Mouse (Mus musculus) layer of hippocampus, adult 18-20 months (tissue): ENCODE data around the gene Rabggta. TPM values are rescaled to one million over a fixed set of nuclear protein-coding genes. Genes with fewer than 3 reads are reported as not detected.

Experiments used
- DNase-seq, 2 experiments: peaks; one replicate each; pipeline ENCODE4 v3.0.0; 2022; ENCODE audit warnings: low spot score in 2 of 2
- total RNA-seq, 2 experiments: library from RNA; stranded (reverse); gene quantifications; 2 replicates each; pipeline ENCODE4 v1.2.3; 2021

Gene Rabggta
- total RNA-seq, 2 experiments from 2014 or later: 43.7 to 45.7 TPM

DNA sequence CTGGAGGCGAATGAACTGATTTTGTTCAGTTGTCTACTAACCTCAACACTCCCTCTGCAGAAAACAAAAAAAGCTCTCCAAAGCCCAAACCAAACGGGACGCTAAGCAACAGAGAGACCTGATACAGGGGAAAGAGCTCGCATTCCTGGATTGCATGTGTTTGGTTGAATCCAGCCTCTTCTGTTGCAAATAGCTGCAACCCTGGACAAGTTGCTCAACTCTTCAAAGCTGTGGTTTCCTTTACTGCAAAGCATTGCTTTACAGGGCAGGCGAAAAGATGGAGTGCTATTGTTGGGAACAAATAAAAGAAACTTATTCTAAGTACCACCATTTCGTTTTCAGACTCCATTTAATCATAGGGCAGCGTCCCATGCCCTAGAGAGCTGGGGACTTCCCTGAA, 12.8 kb upstream of the Rabggta start:
- no peak for DNase-seq

DNA sequence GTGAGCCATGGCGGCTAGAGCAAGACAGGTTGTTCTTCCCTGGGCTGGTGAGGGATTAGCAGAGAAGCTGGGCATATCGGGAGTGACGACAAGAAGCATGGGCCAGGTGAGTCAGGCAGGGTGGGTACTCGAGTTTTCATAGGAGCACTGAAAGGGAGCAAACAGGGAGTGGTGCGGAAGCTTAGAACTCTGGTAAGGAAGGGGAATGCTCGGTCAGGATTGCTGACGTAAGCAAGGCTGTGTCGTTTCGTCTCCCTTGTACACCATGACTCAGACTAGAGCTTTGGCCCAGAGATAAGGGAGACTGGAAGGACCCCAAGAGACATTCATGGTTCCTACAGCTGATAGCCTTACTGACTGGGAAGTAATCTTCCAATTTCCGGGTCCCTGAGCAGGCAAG, 11.8 kb upstream of the Rabggta start:
- DNase-seq: no peak

DNA sequence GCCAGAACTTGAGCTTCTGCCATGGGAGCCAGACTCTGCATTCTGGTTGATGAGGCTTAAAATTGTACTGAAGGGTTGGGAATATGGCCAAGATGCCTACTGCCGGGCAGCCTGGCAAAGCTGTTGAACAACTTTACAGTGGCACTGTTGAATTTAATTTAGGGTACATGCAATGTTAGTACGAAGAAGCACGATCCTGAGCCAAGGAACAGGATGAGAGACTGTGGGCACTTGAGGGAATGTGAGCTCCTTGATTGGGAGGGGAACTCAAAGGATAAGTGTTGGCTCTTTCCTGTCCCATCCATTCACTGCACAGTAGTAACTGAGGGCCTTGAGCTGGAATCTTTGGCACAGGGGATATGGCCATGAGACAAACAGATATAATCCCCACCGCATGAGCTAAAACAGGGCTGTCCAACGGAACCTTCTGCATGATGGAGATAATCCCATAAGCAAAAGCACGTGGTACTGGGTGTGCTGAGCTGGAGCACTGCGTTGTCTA, 8.5 kb upstream of the Rabggta start:
- DNase-seq: peak; percentile 31 to 69

DNA sequence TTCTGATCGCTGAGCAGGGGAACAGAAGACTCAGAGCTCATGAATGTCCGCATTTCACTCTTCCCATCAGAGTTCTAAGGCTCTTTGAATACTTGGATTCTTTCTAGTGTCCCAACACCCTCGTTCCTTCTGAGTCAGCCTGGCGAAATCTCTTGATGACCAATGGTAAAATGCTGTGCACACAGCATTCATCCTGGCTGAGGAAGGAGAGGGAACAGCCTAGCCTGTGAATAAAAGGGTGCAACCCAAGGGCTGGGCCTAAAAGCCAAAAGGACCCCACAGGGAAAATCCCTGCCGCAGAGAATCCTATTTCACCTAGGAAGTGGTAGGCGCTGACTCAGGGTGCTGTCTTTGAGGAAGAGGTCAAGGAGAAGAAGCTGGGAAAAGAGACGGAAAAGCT, 8.1 kb upstream of the Rabggta start:
- no peak for DNase-seq

DNA sequence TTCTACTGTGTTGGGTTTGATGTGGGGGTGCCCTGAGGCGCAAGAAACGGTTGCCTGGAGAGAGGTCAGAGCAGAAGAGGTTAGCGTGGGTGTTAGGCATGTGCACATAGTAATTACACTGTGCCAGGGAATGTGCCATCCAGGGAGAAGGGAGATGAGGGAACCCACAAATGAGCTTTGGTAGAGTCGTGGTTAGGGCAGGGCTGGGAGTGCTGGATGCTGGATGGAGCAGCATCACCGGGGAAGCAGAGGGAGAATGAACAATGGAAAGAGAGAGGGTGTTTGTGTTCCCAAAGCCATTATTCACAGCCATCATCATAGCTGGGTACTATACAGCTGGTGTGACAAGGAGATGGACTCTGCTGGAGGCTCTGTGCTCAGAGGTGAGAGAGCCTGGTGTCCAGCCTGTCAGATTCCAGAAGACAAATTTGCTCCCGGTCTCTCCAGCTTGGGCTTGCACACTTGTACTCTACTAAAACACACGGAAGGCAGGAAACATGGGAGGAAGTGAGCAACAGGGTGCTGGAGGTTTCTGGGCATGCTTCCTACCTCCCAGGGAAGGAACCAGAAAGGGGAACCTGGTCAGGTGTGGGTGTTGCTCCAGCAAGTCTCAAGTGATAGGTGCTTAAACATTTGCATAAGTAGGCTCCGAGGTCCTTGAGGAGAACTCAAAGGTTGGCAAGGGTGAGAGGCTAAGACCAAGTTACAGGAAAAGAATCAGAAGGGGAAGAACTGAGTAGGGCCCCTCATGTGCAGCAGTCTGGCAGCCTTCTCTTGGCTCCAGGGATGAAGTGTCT, 6.0 kb upstream of the Rabggta start:
- no peak for DNase-seq

DNA sequence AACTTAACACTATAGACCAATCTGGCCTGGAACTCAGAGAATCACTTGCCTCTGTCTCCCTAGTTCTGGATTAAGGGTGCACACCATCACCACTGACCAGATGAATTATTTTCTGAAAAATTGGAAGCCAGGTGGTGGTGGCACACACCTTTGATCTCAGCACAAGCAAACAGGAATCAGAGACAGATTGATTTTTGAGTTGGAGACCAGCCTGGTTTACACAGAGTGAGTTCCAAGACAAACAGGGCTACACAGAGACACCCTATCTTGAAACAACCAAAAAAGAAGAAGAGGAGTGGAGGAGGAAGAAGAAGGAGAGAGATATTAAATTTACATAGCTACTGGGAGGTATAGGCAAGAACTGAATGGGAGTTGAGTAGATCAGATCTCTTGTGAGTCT, 4.2 kb upstream of the Rabggta start:
- DNase-seq: no peak

DNA sequence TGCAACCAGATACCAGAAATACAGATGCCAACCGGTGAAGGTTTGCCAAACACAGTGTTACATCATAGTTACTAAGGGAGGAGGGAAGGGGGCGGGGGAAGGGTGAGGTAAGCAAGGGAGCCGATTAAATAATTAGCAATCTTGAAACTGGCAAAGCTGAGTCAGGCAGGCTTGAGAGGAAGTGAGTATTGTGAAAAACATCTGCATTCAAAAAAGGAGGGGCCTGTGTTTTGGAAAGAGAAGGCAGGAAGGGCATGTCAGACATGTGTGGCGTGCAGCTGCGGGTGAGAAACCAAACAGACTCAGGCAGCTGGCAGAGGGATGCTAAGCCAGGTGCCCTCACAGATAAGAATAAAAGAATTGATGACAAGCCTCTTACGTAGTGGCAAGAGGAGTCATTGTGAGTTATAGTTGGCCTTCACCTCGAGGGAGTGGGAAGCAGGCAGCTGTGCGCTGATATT, 2.4 kb upstream of the Rabggta start:
- DNase-seq: no peak

DNA sequence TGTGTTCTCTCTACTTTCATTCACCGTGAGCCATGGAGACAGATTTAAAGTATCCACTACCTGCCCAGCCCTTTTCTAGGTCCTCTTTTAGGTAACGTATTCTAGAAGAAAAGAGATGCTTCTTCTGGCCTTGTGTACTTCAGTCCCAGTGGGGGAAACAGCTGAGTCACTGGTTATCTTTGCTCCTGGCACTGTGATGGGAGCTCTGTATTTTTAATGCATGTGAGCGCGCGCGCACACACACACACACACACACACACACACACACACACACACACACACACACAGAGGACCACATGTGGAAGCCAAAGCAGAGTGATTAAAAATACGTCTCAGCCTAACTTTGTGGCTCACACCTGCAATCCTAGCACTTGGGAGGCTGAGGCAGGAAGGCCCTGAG, 1.4 kb upstream of the Rabggta start:
- DNase-seq: no peak

DNA sequence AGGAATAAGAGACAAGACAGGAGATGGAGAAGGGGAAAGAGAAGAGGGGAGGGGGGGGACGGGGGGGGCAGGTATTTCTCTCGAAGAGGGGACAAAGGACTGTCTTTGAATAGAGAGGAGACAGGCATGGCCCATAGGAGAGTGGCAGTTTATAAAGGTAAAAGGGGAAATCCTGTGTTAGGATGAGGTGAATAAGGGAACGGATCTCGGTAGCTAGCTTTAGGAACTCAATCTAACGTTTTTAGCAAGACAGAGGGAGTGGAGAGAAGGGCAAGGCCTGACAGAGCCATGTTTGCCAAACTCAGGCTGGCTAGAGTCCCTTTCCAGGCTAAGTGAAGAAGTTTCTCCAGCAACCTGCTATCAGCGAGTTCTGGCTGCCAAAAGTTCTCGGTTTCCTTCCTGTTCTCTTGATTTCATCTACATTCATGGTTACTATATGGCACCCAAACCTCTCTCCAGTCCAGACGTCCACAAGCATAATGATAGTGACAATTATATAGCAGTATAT, 429 bp upstream of the Rabggta start:
- DNase-seq: no peak

DNA sequence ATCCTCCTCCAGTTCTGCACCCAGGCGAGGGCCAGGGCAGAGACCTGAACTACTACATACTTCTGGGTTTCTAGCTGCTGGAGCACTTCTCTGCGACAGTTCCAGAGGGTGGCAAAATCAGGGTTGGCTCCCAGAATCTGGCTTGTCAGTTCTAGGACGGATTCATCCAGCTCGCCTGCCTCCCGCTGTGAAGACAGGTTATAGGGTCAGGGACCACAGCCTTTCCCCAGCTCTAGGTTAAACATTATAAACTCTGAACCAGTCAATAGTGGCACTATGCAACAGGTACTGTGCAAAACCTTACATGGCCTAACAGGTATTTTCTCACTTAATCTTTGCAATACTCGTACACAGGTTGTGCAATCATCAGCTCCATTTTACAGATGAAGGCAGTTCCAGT, 987 bp downstream of the Rabggta start:
- no peak for DNase-seq

DNA sequence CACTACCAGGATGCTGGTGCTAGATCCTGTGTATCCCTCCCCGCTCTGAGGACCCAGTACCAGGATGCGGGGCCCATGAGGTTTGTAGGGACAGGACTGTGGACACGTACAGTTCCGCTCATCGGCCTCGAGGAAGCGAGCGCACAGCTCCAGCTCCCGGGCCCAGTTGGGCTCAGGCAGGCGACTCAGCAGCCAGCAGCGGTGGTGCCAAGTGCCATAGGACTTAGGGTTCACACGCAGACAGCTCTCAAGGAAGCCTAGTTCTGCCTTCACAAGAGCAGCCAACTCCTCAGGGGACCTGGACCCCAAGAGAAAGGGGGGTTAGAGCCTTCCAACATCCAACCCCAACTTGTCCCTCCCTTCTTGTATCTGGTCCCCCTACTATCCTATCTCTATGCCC, 1.4 kb downstream of the Rabggta start:
- no peak for DNase-seq

DNA sequence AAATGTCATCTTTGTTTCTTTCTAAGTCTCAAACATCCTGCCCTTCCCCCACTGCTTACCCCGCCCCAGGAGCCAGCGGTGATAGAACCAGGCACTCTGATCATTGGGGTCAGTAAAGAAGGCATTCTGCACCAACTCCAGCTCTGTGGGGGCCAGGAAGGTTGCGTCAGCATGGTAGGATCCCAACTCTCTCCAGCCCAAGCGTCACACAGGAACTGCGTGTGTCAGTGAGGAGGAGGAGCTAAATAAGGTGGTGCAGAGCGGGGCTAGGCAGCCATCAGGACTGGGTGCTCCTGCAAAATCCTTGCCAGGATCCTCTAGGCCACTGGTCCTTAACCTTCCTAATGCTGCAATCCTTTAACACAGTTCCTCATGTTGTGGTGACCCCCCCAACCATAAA, 2.3 kb downstream of the Rabggta start:
- no peak for DNase-seq

DNA sequence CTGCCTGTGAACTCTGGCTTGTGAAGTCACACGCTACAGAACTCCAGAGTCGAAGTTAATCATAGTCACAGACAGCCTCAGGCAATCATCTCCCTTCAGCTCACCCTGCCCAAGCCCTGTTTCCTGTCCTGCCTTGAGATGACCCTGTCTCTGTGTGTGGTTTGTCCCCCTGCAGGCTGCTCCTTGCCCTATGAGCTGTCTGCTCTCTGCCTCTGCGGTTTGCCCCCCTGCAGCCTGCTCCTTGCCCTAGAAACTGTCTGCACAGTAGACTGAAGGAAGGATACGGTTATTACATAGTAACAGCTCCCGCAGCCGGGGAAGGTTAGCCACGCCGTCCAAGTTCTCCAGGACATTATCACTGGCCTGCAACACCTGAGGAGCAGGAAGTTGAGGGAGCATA, 5.2 kb downstream of the Rabggta start:
- DNase-seq: no peak

DNA sequence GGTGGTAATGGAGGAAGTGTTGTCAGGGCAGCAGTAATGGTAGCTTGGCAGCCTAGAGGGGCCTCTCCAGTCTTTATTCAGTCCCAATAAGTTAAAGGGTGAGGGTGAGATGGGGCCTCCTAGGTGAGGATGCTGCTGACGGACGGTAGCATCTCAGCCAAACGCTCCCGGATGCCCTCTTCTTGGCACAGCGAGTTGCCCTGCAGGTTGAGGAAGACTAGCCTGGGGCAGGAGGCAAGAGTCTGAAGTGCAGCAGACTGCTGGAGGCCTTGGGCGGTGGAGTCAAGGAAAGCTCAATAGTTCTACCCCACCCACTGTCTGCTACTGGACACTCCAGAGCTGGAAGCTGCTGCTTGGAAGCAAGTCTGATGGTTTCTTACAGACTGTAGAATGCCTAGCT, 5.8 kb downstream of the Rabggta start:
- DNase-seq: no peak

DNA sequence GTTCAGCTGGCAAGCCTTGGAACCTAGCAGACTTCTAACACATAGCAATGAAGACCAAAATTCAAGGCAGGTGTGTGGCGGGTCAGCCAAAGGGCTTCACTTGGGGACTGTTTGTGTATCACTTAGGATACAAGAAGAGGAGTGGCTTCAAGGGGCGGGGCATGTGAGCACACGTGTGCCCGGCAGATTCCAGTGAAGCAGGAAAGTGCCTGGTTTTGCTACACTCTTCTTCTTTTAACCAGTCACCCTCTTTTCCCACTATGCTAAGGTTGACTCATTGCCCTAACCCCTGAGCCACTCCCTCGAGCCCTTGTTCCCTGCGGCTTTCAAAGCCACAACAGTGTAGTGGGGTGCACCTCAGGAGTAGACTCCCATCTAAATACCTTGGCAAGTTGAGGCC, 7.2 kb downstream of the Rabggta start:
- DNase-seq: no peak

DNA sequence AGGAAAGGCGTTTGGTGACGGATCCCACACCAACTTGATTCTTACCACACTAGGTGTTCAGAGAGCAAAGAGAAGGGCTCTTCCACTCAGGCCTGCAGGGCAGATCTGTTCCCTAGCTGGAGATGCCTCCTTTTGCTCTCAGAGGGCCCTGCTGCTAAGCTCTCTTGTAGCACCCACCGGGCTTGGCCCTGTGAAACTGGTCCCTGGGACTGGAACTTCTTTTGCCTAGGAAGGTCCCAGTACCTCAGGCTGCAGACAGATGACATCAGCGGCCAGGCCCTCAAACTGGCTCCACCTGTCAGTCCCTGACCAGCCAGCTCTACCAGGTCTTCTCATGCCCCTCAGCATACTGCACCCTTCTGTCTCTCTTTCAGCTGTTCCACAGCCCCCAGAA, 8.3 kb downstream of the Rabggta start, which contains the start of gene Tgm1:
Gene Tgm1, minus strand, starts transcription at position 198 of the 394 bp plus-strand sequence.
- no peak for DNase-seq

DNA sequence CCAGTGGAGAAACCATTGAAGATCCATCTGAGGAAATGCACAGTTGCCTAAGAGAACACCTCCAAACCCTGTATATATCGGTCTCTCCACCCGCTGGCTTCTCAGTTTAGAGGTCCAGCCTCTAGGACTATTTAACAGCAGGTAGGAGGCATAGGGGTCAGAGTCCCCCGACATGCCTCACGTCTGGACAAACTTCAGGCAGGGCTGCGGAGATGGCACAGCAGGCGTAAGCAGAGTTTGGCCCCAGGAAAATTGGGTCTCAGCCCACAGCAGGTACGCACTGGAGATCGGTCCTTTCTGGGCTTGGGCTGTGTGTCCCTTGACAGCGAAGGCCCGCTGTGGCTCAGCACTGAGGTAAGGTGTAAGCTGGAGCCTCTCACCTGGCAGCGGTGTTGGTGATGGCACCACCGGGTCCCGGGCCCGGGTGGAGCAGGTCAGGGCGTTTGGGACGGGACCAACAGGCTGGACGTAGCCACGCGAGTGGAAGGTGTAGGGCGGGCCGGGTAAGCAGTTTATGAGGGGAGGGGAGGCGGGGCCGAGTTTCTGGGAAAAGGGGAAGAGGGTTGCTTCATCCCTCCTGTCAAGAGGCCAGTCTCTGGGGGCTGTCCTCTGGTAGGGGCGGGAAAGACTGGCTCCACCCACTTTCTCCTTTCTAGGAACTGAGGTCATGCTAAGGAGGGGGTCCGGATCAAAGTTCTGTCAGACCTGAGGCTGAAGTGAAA, 8.9 kb downstream of the Rabggta start:
- DNase-seq: no peak

DNA sequence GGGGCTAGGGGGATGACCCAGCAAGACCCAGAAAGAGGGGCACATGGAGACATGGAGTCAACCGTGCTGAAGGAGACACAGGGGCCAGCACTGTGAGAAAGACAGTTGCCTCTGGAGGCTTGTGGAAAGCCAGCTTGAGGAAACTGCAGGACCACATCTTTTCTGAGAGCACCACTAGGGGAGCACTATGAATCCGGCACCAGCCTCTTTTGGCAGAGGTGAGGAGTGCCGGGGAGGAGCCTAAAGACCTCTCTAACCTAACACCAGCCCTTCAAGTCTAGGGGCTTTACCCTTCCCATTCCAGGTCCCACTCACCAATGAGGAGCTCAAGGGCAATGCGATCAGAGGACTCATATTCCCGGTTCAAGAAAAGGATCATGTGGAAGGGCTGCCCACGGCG, 10.3 kb downstream of the Rabggta start:
- DNase-seq: no peak

DNA sequence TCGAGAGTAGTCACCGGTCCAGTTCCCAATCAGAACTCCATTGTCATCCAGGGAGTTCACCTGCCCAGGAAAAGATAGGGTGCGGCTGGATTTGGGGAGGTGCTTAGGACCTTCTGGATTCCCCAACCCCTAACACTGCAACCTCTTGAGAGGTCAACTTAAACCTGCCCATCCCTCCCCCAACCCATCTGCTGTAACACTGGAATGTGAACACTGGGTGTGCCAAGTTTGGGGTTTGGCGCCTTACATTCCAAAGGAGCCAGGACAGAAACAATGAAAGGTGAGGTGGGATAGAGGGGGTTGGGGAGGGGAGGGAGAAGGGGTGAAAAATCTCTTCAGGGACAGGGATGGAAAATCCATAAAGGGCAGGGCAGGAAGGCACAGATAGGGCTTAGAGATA, 12.6 kb downstream of the Rabggta start:
- DNase-seq: no peak

DNA sequence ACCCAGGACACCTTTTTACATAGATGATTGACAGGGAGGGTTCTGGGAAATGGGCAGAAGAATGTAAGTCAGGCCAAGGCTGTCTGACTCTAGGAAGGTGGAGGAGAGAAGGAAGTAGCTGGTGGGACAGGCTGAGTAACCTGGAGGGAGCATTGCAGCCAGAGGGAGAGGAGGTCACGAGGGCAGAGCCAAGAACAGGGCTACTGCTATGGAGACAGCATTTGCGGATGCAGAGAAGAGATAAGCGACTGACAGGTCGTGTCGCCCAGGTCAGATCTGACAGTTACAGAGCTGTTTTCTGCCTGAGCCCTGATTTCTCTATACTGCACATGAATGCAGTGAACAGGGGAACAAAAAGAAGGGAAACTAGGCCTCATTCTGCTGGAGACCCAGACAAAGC, 14.7 kb downstream of the Rabggta start:
- DNase-seq: no peak

DNA sequence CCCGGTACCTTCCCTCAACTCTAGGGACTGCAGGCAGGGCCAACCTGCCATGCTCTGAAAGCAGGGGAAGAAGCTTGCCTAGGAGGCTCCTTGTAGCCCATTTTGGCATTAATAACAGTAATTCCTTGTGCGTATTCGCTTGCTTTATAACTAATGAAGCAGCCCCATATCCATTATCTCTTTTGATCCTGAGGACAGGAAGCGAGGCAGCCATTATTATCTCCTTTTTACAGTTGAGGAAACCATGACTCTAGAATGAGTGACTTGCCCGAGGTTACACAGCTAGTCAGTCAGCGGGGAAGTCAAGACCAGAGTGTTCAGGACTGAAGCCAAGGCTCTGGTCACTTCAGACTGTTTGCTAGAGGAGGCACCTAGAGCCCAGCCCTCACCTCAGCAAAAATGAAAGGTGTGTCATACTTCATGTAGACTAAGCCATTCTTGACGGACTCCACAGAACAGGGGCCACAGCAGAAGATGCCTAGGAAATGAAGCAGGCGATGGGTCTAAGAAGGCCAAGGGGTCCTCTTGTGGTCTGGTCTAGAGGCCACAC, 15.9 kb downstream of the Rabggta start:
- no peak for DNase-seq

DNA sequence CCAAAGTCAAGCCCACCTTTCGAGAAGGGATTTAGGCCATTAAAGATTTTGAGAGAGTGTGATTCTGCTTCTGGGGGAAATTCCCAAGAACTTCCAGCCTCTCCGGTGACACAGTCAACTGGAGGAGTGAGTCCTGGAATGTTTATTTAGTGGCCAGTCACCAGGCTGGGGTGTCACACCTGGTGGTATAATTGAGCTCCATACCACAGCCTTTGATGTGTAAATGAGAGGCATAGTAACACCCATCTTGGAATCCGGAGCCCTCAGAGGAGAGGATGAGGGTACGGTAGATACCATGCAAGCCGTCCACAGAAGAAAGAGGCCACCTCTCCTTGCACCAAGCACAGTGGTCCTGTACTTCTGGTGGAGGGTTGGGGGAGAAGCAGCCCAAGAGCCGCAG, 19.3 kb downstream of the Rabggta start:
- DNase-seq: no peak
